Mouse (Mus musculus) heart, embryonic 11.5 days (tissue): Measurements from ENCODE around the gene Gm10142. TPM values are rescaled to one million over a fixed set of nuclear protein-coding genes. Genes with fewer than 3 reads are reported as not detected.
"Not testable (repeated sequence)": the region's sequence is repeated elsewhere in the genome, so short reads cannot be mapped to it uniquely, and the experiment has no call there.

ENCODE experiments used
- ATAC-seq: fragments of 200-750 bp; cut with Nextera tagmentation; replicated peaks from 2 replicates; pipeline ENCODE4 v1.8.0; 2017; ENCODE audit warnings: moderate library complexity; ENCODE audit not compliant: insufficient number of reproducible peaks, low FRiP score, low TSS enrichment
- H3K27ac ChIP-seq: fragments of 300-500 bp; sonication (generic); 2 replicates; pipeline ENCODE4 v1.5.1; 2014; ENCODE audit warnings: mild to moderate bottlenecking, low read depth, low read length
- H3K27me3 ChIP-seq: fragments of 300-500 bp; sonication (generic); 2 replicates; pipeline ENCODE4 v1.6.1; 2014; ENCODE audit warnings: mild to moderate bottlenecking, low read length, mixed read lengths; ENCODE audit not compliant: control insufficient read depth, insufficient read depth
- H3K36me3 ChIP-seq: fragments of 300-500 bp; sonication (generic); 2 replicates; pipeline ENCODE4 v1.6.1; 2014; ENCODE audit warnings: mild to moderate bottlenecking, low read length, moderate library complexity, mixed read lengths; ENCODE audit not compliant: control insufficient read depth, insufficient read depth
- H3K4me1 ChIP-seq: fragments of 300-500 bp; sonication (generic); 2 replicates; pipeline ENCODE4 v1.6.1; 2014; ENCODE audit warnings: low read length; ENCODE audit not compliant: control insufficient read depth, insufficient read depth
- H3K4me2 ChIP-seq: fragments of 300-500 bp; sonication (generic); 2 replicates; pipeline ENCODE4 v1.6.1; 2014; ENCODE audit warnings: mild to moderate bottlenecking, moderate library complexity
- H3K4me3 ChIP-seq: fragments of 300-500 bp; sonication (generic); 2 replicates; pipeline ENCODE4 v1.5.1; 2014; ENCODE audit warnings: low read depth, low read length
- H3K9ac ChIP-seq: fragments of 300-500 bp; sonication (generic); 2 replicates; pipeline ENCODE4 v1.6.1; 2014; ENCODE audit warnings: mild to moderate bottlenecking, low read depth, low read length, moderate library complexity
- H3K9me3 ChIP-seq: fragments of 300-500 bp; sonication (generic); replicated peaks from 2 replicates; pipeline ENCODE4 v1.6.1; 2016; ENCODE audit warnings: low read length; ENCODE audit not compliant: control insufficient read depth
- WGBS: fragments of 180-500 bp; shearing (Covaris S2); extraction: QIAGEN DNeasy Blood & Tissue Kit; methylation state at CpG from one replicate; pipeline ENCODE4 v1.1.7; 2014; ENCODE audit not compliant: insufficient replicate concordance; 5-methylcytosine and 5-hydroxymethylcytosine counted together
- polyA plus RNA-seq: library from polyadenylated mRNA; unstranded; fragments of >200 nt; fragmentation: Nextera tagmentation; extraction: Ambion mirVana; gene quantifications from 2 replicates; pipeline ENCODE4 v1.2.1, GENCODE M21; 2014

The Gm10142 gene
- polyA plus RNA-seq, 1 experiment from 2014 or later, result not detected

DNA sequence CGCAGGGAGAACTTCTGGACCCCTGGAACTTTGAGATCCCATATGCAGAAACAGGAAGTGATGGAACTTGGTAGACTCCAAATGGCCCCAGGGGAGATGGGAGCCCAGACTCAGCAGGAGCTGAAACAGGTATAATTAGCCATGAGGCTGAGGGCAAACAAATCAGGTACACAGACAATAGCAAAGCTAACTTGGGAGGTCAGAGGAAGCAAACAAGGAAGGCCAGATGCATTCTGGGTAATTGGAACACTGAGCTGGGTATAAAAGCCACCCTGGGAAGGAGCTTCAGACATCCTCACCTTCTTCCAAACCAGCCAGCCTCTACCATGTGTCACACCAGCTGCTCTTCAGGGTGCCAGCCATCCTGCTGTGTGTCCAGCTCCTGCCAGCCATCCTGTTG is 4.7 kb downstream of the Gm10142 start, which contains the start of gene Krtap12-1:
Gene Krtap12-1 (plus strand): TSS at position 301 of the 400 bp plus-strand sequence.
- not testable (repeated sequence) for H3K27me3 ChIP-seq, H3K36me3 ChIP-seq, H3K9ac ChIP-seq, H3K4me1 ChIP-seq, H3K9me3 ChIP-seq, H3K4me2 ChIP-seq, H3K27ac ChIP-seq, ATAC-seq, H3K4me3 ChIP-seq
- 69% methylated on average over 1 of the region's 1 CpGs for WGBS

DNA sequence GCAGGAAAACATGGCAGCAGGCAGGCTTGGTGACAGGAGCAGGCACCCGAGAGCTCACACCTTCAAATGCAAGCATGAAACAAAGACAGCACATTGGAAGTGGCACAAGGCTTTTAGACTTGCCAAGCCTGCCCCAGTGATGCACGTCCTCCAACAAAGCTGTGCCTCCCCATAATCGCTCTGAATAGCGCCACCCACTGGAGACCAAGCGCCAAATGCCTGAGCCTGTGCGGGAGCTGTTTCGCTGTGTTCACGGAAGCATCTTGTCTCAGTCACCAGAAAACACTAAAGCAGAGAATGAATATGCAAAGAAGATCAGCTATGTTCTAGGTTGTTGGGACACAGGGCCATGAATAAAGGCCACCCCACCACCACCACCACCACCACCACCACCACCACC is 9.2 kb downstream of the Gm10142 start:
- no peak overlapping the region for H3K4me2 ChIP-seq
- no peaks in the 10 kb centered on the region for H3K36me3 ChIP-seq
- H3K4me3 ChIP-seq, result no peak overlapping the region
- no peak overlapping the region for H3K27ac ChIP-seq
- WGBS, result 63% methylated on average over 8 of the region's 8 CpGs
- ATAC-seq, result no peak
- H3K9ac ChIP-seq, result no peak overlapping the region
- H3K9me3 ChIP-seq, result 0 out of 2 replicates have a peak, but pooled peaks cover 2% of the 10 kb centered on the region
- H3K27me3 ChIP-seq, result no peaks in the 10 kb centered on the region
- no peaks in the 10 kb centered on the region for H3K4me1 ChIP-seq

DNA sequence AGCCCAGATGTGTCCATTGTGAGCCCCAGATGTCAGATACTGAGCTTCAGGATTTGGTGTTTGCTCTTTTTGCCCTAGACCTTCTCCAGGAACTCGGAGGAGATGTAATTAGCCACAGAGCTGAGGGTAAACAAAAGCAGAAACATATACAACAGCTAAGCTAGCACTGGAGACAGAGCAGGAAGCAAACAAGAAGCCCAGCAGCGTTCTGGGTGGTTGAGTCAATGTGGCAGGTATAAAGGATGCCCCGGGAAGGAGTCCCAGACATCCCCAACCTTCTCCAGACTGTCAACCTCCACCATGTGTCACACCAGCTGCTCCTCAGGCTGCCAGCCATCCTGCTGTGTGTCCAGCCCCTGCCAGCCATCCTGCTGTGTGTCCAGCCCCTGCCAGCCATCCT is 10.6 kb downstream of the Gm10142 start, which contains the start of gene Gm10100:
Gene Gm10100 (plus strand): TSS at position 301 of the 400 bp plus-strand sequence.
- ATAC-seq, result no peak
- H3K27me3 ChIP-seq, result no peaks in the 10 kb centered on the region

DNA sequence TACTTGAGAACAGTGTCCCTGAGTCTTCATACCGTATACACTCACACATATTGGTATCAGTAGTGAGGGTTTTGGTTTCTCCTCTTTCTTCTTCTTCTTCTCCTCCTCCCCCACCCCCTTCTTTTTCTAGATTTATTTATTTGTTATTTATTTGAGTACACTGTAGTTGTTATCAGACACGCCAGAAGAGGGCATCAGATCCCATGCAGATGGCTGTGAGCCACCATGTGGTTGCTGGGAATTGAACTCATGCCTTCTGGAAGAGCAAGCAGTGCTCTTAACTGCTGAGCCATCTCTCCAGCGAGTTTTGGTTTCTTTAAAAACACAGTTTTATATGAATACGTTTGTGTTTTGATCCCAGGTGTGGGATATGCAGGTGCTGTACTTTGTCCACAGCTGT is 12.7 kb downstream of the Gm10142 start:
- Histone ChIP-seq H3K9me3 (no peaks in the 10 kb centered on the region), H3K4me2 (no peak overlapping the region), H3K36me3 (no peaks in the 10 kb centered on the region), H3K9ac (no peak overlapping the region), H3K27ac (no peak overlapping the region), H3K4me1 (no peaks in the 10 kb centered on the region), H3K27me3 (no peaks in the 10 kb centered on the region), H3K4me3 (no peak overlapping the region)
- WGBS, result 59% methylated on average over 4 of the region's 4 CpGs
- ATAC-seq, result no peak

More for the DNA sequence above, 10.6 kb downstream of the Gm10142 start, which contains the start of gene Gm10100:
- no peaks in the 10 kb centered on the region for H3K36me3 ChIP-seq
- no peaks in the 10 kb centered on the region for H3K4me1 ChIP-seq
- no peak within 1 kb of the TSS for H3K4me2 ChIP-seq
- H3K4me3 ChIP-seq, result no peak within 1 kb of the TSS
- WGBS, result 38% methylated on average over 3 of the region's 3 CpGs
- H3K9me3 ChIP-seq, result no peaks in the 10 kb centered on the region
- no peak within 1 kb of the TSS for H3K27ac ChIP-seq
- H3K9ac ChIP-seq, result no peak within 1 kb of the TSS

DNA sequence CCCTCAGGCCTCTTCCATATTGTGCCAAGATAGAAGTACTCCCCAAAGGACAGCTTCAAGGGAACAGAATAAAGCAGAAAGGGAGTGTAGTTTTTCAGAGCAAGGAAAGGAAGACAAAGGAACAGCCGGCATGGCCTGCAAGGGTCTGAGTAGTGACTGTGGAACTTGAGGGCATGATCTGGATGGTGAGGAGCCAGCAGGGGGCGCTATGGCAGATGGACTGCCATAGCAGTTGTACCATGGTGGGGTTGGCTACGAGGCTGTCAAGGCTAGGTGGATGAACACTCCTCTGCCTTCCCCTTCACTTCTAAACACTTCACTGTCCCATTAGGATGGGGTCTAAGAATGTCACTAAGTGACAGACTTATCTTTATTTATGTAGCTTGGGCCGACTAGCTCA is 13.6 kb downstream of the Gm10142 start:
- no peak overlapping the region for H3K9ac ChIP-seq
- ATAC-seq, result no peak
- no peaks in the 10 kb centered on the region for H3K4me1 ChIP-seq
- H3K27ac ChIP-seq, result no peak overlapping the region
- H3K27me3 ChIP-seq, result no peaks in the 10 kb centered on the region
- no peak overlapping the region for H3K4me2 ChIP-seq
- WGBS, result 42% methylated on average over 4 of the region's 4 CpGs
- no peaks in the 10 kb centered on the region for H3K9me3 ChIP-seq
- H3K4me3 ChIP-seq, result no peak overlapping the region
- no peaks in the 10 kb centered on the region for H3K36me3 ChIP-seq

DNA sequence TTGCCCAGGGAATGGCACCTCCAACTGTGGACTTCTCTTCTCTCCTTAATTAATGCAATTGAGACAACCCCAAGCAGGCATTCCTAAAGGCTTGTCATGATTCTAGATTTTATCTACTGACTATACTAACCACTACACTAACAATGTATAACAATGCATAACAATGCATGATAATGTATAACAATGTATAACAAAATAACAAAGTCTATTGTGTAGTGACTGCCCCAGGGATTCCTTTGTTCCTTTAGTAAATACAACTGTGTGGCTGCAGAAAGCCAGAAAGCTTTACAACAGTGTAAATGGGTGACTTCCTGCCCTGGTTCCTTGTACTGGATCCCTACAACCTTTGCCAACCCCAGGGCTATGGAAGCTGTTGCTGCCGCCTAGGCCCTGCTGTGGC is 20.3 kb downstream of the Gm10142 start:
- H3K4me2 ChIP-seq, result no peak overlapping the region
- H3K36me3 ChIP-seq, result no peaks in the 10 kb centered on the region
- peaks cover 3% of the 10 kb centered on the region; the same call in 1 of the 2 replicates for H3K9me3 ChIP-seq
- no peaks in the 10 kb centered on the region for H3K27me3 ChIP-seq
- no peak for ATAC-seq
- H3K4me3 ChIP-seq, result no peak overlapping the region
- H3K9ac ChIP-seq, result no peak overlapping the region
- no peaks in the 10 kb centered on the region for H3K4me1 ChIP-seq
- no peak overlapping the region for H3K27ac ChIP-seq
- WGBS, result 94% methylated on average over 1 of the region's 1 CpGs

DNA sequence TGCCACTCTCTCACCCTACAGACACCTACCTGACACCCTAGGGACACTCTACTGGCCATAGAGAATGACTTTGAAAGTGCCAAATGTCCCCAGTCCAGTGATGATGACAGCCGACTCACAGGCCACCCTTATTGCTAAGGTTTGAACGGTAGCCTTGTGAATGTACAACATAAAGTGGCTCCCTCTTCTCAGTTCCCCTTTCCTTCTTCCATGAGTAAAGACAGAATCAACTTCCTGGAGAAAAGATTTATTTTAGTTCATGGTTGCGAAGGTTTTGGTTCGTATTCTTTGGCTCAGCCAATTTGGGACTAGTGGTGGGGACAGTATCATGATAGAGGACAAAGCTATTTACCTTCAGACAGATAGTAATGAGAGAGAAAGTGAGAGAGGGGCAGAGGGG is 23.3 kb downstream of the Gm10142 start:
- Histone ChIP-seq H3K4me3 (no peak overlapping the region), H3K36me3 (no peaks in the 10 kb centered on the region), H3K4me2 (no peak overlapping the region), H3K9ac (no peak overlapping the region), H3K27me3 (no peaks in the 10 kb centered on the region), H3K9me3 (peaks cover 3% of the 10 kb centered on the region; the same call in 1 of the 2 replicates), H3K4me1 (no peaks in the 10 kb centered on the region), H3K27ac (no peak overlapping the region)
- ATAC-seq, result no peak
- 78% methylated on average over 4 of the region's 4 CpGs for WGBS

DNA sequence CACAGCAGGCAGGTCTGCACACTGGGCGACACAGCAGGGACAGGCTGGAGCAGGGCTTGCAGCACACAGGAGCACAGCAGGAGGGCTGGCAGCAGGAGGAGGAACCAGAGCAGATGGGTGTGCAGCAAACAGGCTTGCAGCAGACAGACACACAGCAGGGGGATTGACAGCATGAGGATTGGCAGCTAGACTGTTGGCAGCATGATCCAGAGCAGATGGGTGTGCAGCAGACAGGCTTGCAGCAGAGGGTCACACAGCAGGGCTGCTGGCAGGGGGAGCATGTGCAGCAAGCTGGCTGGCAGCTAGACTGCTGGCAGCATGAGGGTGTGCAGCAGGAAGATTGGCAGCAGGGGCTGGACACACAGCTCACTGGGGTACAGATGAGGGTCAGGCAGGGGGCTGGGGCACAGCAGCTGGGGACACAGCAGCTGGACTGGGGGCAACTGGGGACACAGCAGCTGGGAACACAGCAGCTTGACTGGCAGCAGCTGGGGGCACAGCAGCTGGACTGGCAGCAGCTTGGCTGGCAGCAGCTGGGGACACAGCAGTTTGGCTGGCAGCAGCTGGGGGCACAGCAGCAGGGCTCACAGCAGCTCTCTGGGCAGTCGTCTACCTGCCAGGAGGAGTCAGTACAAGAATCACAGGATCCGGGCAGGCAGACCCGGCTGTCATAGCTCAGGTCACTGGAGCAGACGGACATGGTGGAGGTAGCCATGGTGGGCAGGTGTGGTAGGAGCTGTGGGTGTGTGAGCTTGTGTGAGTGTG is 26.5 kb downstream of the Gm10142 start, which contains the start of gene Gm18596:
Gene Gm18596 (minus strand): TSS at position 715 of the 765 bp plus-strand sequence.
- H3K36me3 ChIP-seq, H3K9me3 ChIP-seq, H3K9ac ChIP-seq, H3K4me1 ChIP-seq, H3K27ac ChIP-seq, H3K4me3 ChIP-seq, H3K27me3 ChIP-seq, ATAC-seq, H3K4me2 ChIP-seq: not testable (repeated sequence)
- 50% methylated on average over 4 of the region's 5 CpGs for WGBS

DNA sequence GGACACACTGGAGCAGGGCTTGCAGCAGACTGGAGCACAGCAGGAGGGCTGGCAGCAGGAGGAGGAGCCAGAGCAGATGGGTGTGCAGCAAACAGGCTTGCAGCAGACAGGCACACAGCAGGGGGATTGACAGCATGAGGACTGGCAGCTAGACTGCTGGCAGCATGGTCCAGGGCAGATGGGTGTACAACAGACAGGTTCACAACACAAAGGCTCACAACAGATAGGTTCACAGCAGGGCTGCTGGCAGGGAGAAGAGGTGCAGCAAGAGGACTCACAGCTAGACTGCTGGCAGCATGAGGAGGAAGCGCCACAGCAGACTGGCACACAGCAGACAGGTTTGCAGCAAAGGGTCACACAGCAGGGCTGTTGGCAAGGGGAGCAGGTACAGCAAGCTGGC is 35.1 kb downstream of the Gm10142 start:
- not testable (repeated sequence) for H3K9me3 ChIP-seq, ATAC-seq, H3K36me3 ChIP-seq, H3K27me3 ChIP-seq, H3K4me1 ChIP-seq, H3K4me3 ChIP-seq, H3K4me2 ChIP-seq, H3K27ac ChIP-seq, H3K9ac ChIP-seq
- 65% methylated on average over 1 of the region's 1 CpGs for WGBS
